Mouse (Mus musculus): ENCODE measurements around the gene Sik3. TPM values are rescaled to one million over a fixed set of nuclear protein-coding genes. Genes with fewer than 3 reads are reported as not detected.

The Sik3 gene
- total RNA-seq, 2 experiments from 2014 or later = 61.8 to 72.7 TPM

DNA sequence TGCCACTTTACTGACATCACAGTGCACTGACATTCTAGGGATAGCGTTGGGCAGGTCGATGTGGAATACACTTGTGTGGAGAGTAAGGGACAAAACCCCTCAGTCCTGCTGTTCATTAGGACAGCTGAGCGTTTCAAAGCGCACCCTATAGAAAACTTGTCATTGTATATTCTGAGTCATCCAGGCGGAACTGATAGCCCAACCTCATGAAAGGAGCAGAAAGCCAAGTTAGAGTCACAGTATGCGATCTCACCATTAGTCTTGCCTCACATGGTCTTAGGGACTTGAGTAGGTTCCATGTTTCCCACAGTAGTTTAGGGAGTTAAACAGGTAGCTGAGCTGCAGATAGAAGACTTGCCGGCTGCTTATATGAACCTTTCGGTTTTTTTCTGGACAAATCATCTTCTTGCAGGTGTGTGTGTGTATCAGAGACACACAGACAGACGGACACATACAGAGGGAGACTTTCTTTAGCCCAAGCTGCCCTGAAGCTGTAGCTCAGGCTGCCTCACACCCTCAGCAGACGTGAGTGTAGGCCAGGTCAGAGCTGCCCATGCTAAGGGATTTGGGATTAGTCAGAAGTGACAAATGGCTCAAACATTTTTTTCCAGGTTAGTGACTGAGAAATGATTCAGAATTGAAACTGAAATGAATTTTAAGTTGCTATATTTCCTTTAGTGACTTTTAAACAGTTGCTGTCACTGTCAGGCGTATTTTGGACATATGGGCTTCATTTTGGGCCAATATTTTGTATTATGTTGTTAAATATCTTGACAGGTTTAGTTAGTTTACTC, 34.3 kb downstream of the Sik3 start:
- intact Hi-C loops (cut with DNase I) = no loop called here
- DNase-seq = no peak

DNA sequence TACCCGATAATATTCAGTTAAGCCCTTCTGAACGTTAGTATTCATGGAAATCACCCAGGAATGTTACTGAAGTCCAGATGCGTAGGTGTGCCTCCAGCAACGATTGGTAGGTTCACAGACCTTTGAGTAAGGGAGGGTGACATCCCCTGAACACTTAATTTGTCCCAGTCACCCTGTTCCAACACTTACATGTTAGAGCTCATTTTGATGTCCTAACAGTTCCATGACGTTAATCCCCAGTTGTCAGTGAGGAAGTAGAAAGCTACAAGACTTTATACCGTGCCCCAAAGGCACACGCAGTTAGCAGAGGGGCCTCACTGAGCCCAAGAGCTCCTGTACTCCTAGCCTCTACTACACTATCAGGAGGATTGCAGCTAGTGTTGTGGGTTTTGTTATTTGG, 36.9 kb downstream of the Sik3 start:
- intact Hi-C loops (cut with DNase I) = no loop called here
- no peak for DNase-seq

DNA sequence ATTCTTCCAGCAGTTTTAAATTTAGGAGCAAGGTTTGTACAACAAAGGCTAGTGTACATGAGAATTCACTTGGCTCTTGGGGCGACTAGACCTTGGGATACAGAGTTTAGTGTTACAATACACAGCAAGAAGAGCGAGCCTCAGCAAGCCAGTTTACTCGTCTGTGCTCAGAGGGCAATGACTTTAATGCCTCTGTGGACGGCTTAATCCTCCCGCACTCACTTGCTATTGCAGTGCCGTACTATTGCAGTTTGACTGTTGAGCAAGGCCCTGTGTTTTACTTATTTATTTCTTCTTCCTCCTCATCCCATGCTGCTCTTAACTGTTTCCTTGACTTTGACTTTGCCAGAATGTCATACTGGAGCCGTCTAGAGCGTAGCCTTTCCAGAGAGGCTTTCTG, 37.6 kb downstream of the Sik3 start:
- intact Hi-C loops (cut with DNase I) = no loop called here
- no peak for DNase-seq

DNA sequence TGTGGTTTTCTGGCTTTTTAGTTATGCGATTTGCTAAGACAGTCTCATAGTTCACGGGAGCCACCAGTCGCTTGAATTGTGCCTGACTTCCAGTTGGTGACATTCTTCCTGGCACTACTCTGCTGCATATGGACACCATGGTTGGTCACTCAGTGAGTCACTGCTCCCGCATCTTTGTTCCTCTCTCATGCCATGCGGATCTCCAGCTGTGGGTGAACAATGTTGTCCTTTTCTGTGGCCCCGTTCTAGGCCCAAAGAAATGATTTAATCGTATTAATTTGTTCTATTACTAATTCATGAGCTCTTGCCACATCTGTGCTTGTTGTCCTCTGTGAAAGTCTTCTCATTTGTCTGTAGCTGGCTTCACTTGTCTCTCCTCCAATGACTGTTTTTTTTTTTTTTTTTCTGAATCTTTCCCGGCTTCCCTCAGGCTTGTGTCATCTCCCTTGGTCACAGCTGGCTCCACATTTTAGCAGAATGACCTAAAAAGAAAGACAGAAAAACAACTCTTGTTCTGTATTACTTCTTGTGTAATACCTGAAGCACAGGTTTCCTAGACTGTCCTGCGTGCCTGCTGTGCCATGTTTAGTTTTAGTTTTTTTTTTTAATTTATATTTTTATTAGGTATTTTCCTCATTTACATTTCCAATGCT, 40.5 kb downstream of the Sik3 start:
- intact Hi-C loops (cut with DNase I) = no loop called here
- peak in 1 of 2 experiments; percentile 14 for DNase-seq

DNA sequence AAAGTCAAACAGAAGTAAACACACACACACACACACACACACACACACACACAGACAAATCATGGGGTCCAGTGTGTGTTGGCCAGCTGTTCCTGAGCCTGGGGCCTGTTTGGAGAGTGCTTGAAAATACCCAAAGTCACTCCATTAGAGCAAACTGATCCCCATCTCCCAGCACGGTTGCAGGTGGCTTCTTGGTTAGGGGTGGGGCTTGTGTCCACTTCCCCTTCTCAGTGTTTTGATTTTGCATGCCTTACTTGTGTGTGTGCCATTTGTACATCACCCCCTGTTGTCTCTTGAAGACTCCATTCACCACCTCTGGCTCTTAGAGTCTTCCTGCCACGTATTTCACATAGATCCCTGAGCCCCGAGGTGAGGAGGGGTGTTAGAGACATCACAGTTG, 45.4 kb downstream of the Sik3 start:
- intact Hi-C loops (cut with DNase I) = no loop called here
- DNase-seq = no peak

DNA sequence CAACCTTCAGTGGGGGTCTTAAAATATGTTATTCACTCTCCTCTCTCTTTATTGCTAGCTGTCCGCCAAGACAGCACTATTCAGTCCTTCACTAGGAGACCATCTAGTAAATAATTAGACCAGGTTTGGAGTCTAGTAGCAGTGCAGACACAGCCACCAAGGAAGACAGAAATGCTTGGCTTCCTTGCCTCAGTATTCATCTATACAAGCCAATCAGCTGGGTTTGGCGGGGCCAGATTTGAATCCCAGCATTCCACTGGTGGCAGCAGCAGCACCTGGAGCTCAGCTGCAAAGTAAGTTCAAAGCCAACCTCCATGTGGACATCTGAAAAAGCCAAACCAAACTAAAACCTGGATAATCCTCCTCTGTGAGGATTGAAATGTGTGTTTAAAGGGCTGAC, 47.6 kb downstream of the Sik3 start:
- DNase-seq = no peak
- intact Hi-C loops (cut with DNase I) = no loop called here

DNA sequence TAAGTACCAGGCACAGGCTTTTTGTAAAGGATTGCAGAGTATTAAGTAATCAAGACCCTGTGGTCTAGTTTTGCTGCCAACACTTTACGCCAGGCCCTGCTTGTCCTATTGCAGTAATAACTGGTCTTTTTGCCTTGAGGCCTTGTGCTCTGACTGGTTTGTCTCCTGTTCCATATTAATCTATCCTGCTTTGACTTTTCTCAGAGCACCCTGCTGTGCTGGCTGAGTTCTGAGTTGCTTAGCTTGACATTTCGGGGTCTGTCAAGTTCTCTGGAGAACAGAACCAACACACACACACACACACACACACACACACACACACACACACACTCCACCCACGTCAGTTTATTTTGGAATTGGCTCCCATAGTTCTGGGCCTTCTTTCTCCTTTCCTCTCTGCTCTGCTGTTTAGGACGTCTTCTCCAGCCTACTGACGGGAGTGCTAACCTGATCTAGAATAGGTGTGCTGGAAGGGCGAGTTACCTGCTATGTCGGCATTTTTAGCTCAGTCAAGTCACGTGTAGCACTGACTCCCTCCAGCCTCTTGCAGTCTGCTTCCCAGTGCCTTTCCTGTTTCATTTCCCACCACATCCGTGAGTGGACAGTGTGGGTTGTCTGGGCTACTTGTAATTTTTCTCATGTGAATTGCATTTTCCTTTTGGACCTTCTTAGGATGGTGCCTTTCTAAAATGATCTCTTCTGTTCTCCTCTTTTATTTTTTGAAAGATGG, 49.2 kb downstream of the Sik3 start:
- peak; percentile 33 to 38 for DNase-seq
- intact Hi-C loops (cut with DNase I) = no loop called here

DNA sequence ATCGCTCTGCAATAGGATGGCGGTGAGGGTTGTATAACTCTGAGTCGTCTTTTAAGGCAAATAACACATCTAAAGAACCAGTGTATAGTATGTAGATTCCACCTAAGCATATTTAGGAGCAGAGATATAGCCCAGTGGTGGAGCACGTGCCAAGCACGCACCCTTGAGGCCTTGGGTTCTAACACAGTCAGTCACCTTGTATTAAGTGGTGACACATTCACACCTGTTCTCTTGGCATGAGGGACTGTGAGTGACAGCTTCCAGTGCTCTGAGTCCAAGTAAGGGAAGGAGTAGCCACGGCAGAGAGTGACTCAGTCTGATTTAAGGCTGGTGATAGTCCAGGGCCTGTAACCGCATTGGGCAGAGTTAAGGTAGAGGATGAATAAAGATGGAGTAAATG, 51.7 kb downstream of the Sik3 start:
- intact Hi-C loops (cut with DNase I) = no loop called here
- DNase-seq = no peak

DNA sequence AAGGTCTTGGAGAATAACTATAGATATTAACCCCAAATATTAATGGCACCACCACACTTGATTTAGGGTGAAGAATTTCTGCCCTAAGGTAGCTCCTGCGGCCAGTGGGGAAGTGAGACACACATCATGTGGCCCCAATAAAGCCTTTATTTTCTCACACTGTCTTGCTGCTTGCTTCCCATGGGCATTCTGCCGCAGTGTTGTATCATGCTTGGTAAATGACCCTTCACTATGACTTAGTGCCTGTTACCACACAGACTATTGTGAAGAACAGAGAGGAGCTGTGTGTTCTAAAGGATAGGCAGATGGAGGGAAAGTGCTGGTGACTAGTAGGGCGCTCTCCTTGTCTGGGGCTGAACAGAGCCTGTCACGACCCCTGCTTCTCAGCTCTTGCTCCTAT, 54.1 kb downstream of the Sik3 start:
- intact Hi-C loops (cut with DNase I) = loop anchor here (5.0 kb wide), 1 partner anchor 49 kb away; no protein-coding TSS in a partner anchor
- no peak for DNase-seq

DNA sequence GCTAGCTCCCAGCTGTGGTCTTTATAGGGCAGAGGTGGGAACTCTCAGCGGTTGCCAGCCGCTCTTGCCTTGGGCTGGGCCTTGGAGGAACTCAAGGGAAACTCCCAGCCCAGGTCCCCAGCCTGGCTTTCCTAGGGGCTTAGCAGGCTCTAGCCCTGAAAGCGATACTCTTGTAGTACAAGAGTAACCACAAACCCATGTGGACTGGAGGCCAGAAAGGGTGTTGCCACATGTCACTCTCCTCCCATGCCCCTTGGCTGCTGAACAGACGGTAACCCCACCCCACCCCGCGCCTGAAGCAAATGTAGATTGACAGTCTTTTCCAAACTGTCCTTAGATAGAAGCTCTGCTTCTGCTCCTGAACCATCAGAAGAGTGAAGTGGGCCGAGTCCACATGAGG, 55.1 kb downstream of the Sik3 start:
- no peak for DNase-seq

DNA sequence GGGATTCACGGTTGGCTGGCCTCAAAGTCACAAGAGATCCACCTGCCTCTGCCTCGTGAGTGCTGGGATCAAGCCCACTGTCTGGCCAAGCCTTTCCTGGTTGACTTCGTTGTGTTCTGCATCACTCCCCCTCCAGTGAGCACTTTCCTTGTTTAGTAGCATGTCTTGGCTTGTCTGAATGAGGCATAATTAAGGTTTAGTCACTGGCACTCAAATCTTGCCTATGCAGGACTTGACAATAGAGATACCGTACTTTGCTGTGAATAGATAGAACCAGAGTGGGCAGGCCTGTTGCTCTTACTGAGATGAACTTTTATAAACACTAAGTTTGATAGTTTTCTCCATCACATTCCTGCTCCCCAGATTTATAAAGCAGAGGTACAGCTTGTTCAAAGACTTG, 56.4 kb downstream of the Sik3 start:
- no peak for DNase-seq
- intact Hi-C loops (cut with DNase I) = loop anchor here (5.0 kb wide), 1 partner anchor 52 kb away; no protein-coding TSS in a partner anchor

More for the DNA sequence above, 55.1 kb downstream of the Sik3 start:
- intact Hi-C loops (cut with DNase I) = loop anchor here (5.0 kb wide), 1 partner anchor 50 kb away; no protein-coding TSS in a partner anchor

DNA sequence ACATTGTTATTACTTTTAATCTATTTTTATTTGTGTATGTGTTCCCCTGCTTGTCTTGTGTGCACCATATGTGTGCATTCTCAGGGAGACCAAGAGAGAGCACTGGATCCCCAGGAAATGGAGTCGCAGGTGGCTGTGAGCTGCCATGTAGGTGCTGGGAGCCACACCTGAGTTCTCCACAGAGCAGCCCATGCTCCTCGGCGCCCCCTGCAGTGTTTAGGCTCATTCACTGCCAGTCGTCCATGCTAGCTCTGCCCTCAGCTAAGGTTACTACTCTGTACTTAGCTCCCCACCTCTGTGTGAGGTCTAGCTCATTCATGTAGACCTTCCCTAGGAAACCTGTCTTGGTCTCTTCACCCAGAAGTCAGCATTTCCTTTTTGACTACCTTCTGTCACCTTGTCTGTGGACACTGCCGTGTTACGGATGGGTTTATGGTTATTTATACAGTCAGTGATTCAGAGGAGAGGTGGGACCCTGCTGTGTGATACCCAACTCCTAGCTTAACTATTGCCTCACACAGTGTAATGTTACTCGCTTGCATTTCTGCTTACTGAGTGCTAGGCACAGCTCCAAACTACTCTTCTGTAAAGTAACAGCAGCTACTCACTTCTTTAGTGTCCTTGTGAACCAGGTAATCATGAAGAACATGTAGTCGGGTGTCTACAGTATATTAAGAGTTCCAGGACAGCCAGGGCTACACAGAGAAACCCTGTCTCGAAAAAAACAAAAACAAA, 59.6 kb downstream of the Sik3 start:
- intact Hi-C loops (cut with DNase I) = no loop called here
- DNase-seq = no peak

DNA sequence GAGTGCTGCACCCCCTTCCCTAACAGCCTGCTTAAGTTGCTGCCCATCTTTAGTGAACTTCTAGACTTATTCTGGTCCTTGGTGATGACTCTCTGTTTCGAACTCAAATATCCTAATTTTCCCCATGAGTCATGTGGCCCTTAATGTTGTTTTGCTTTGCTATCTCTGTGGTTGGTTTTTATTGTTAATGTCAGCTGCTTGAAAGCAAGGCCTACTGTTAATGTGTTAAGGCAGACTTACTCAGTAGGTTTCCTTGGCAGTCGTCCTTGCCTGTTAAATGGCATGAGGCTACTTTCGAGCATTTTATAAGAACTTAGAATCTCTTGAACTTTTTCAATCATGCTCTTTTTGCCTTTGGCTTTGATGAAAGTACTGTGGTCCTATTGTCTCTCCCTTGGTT, 60.8 kb downstream of the Sik3 start:
- intact Hi-C loops (cut with DNase I) = no loop called here

DNA sequence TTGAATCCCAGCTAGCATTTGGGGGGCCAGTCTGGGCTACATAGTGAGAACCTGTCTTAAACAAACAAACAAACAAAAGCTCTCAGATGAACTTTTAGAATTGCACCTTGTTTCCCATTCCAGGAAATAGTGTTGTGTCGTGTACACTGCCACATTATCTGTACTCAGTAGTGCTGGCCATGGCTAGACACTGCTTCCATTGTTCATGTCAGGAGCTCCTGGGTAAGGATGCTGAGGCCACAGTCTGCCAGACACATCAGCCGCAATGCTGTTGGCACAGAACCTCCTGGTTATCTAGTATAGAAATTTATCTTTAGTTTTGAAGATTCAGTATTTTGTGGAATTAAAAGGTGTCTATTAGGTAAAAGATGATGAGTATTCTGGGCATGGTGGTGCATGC, 63.0 kb downstream of the Sik3 start:
- DNase-seq = no peak
- intact Hi-C loops (cut with DNase I) = no loop called here

More for the DNA sequence above, 60.8 kb downstream of the Sik3 start:
- DNase-seq = no peak

DNA sequence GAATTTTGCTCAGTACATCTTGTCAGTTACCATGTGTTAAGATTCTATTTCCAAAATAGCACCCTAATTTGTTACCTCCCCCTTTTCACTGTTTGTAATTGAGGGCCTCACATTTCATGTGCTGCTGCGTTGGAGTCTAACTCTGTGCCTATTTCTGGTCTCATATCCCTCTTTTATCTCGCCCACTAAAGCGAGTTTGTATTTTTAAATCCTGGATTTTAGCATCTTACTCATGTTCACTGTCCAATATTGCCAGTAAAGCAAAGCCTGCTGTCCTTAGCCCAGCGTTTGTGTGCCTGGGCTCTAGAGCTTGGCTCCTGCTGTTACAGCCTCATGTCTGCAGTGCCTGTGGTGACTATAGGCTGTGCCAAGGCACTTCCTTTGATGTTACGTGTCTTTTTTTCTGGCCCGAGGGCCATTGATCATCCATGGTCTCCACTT, 69.8 kb downstream of the Sik3 start:
- no peak for DNase-seq
- intact Hi-C loops (cut with DNase I) = no loop called here

DNA sequence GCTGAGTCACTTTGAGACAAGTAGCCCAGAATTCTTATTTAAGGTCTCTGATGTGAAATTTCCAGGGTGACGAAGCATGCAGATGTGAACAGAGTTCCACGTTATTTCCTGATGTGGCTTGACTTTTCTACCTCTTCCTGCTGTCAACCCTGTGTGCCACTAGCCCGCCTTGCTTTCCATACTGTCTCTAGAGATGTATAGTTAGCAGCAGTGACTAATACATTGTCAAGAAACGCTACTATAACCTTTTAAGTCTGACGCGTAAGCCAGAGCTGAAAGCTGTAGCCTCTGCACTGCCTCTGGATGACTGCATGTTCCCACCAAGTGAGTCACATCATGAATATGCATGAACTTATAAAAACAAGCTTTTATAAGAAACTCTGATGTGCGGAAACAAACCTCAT, 70.9 kb downstream of the Sik3 start:
- intact Hi-C loops (cut with DNase I) = no loop called here
- no peak for DNase-seq

DNA sequence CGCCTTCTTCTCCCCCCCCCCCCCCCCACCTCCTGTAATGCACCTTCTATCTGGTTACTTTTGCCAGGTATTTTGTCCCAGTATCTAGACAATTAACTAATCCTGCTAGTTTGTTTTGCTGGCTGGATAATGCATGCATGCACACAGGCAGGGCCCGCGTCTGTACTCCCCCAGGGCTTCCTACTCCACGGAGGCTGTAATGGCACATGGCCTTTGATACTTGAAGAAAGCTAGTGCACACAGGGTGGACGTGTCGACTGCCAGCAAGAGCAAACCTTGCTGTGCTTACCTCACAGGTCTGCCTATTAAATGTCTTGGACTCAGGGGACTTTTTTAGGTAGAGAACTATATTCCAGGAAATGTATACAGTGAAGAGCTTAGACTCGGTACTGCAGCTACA, 73.3 kb downstream of the Sik3 start:
- no peak for DNase-seq

DNA sequence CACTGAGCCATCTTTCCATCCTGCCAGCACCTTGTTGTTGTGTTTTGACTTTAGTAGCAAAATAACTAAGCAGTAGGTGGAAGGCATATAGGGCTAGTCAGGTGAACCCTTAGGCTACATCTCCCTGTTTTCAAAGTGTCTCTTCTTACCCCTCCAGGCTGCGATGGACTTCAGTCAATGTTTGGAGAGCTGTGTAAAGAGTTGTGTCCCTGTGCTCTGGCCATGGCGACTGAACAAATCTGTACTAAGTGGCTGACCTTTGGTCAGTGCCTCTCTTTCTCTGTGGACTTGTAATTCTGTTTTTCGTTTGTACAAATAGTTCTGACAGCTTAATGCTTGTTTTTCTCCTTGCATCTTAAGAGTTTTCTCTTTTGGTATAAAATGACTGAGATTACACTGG, 74.2 kb downstream of the Sik3 start:
- no peak for DNase-seq
- intact Hi-C loops (cut with DNase I) = no loop called here

More for the DNA sequence above, 73.3 kb downstream of the Sik3 start:
- intact Hi-C loops (cut with DNase I) = no loop called here

DNA sequence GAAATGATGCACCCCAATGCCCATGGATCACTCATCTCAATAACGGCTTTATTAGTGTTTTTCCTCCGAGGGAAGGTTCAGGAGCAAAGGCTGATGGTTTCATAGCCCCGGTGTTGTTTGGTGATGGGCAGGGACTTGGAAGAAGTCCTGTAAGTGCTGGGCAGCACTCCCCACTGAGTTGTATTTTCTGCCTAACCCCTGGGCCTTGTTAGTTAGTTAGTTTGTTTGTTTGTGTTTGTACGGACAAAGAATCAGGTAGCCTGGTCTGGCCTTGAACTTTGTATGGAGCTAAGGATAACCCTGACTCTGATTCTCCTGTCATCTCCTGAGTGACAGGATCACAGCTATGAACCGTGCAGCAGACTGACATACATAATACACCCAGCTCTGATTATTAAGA, 74.8 kb downstream of the Sik3 start:
- intact Hi-C loops (cut with DNase I) = no loop called here
- no peak for DNase-seq

DNA sequence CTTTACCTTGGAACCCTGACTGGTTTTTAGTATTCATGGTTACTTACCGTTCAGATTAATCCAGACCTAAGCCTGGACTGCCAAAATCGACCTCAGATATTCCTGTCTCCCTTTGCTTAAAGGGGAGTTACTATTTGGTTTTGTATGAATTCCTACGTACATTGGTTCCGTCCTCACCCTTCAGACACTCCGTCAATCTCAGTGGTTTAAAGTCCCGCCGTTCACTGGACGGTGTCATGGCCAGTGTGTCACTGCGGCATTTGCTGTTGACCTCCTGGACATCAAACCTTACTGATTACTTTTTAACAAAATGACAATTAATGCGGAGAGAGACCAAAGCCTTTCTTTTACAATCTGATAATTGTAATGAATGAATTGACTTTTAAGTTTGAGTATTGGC, 76.1 kb downstream of the Sik3 start:
- DNase-seq = no peak
- intact Hi-C loops (cut with DNase I) = no loop called here

DNA sequence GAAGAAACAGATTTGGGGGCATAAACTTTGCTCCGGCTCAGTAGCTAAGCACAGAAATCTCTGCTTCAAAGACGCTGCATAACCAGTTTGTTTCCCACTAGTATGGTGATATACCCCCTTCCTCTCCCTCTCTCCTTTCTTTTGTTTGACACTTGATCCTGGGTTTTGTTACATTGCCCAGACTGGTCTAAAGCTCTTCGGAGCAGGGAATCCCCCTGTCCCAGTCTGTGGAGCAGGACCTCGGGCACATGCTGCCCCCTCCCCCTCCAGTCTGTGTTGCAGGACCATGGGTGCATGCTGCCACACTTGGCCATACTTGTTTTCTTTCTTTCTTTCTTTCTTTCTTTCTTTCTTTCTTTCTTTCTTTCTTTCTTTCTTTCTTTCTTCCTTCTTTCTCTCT, 77.4 kb downstream of the Sik3 start:
- DNase-seq = no peak
- intact Hi-C loops (cut with DNase I) = no loop called here
